Mouse (Mus musculus) CD4-positive, CD25-positive, alpha-beta regulatory T cell, adult 9 weeks (primary cell): ENCODE data around the gene Snap25. TPM values are rescaled to one million over a fixed set of nuclear protein-coding genes. Genes with fewer than 3 reads are reported as not detected.

Experiments
- polyA plus RNA-seq: library from polyadenylated mRNA; unstranded; fragments of 100-300 nt; shearing (Covaris generic); gene quantifications from one replicate; pipeline ENCODE4 v1.2.1, GENCODE M21; 2017

The Snap25 gene
- not detected for polyA plus RNA-seq

DNA sequence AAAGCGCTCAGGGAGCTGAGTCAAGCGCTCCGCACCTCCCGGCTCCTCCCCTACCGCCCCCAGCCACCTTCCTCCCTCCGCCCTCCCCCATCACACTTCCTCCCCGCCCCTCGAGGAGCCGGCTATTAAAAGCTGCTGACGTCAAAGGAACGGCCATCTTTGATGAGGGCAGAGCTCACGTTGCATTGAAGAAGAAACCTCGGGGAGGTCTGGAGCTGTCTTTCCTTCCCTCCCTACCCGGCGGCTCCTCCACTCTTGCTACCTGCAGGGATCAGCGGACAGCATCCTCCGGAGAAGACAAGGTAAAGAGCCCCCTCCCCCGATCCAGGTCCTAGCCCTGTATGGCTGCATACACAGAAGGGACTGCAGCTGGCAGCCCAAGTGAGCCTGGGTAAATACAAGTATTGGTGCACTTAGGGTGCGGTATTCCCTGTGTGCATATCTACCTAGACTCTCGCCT, at the start of gene Snap25:
TSS of gene Snap25 (plus strand) at position 155 of the 460 bp plus-strand sequence.

Other genes with a start within 250 kb of the Snap25 start
- not detected for gene Ankef1, start 211.5 kb upstream of the Snap25 start, polyA plus RNA-seq
- gene AL731706.2, start 172.2 kb downstream of the Snap25 start, polyA plus RNA-seq = 10.3 TPM
- gene Slx4ip, start 177.8 kb downstream of the Snap25 start, polyA plus RNA-seq = 6.2 TPM
- 11.0 TPM for gene AL731706.1, start 177.9 kb downstream of the Snap25 start, polyA plus RNA-seq
- 34.8 TPM for gene Mkks, start 177.9 kb downstream of the Snap25 start, polyA plus RNA-seq